Mouse (Mus musculus) neural tube, embryonic 13.5 days (tissue): ENCODE results near the gene Klc3. TPM values are rescaled to one million over a fixed set of nuclear protein-coding genes. Genes with fewer than 3 reads are reported as not detected.
A peak's percentile ranks its signal among the peaks of the same experiment; 100 is the strongest.

Experiments
- ATAC-seq: fragments of 200-750 bp; cut with Nextera tagmentation; 2 replicates; pipeline ENCODE4 v1.8.0; 2017; ENCODE audit warnings: low read depth, mild to moderate bottlenecking, moderate TSS enrichment, moderate library complexity
- H3K27ac ChIP-seq: fragments of 300-500 bp; sonication (generic); replicated peaks from 2 replicates; pipeline ENCODE4 v1.5.1; 2015; ENCODE audit warnings: moderate library complexity, mild to moderate bottlenecking, inconsistent platforms
- H3K27me3 ChIP-seq: fragments of 300-500 bp; sonication (generic); 2 replicates; pipeline ENCODE4 v1.6.1; 2015; ENCODE audit warnings: mild to moderate bottlenecking, inconsistent platforms
- H3K36me3 ChIP-seq: fragments of 300-500 bp; sonication (generic); 2 replicates; pipeline ENCODE4 v1.6.1; 2015; ENCODE audit warnings: mild to moderate bottlenecking, inconsistent platforms
- H3K4me1 ChIP-seq: fragments of 300-500 bp; sonication (generic); replicated peaks from 2 replicates; pipeline ENCODE4 v1.6.1; 2015; ENCODE audit warnings: inconsistent platforms
- H3K4me2 ChIP-seq: fragments of 300-500 bp; sonication (generic); 2 replicates; pipeline ENCODE4 v1.6.1; 2015; ENCODE audit warnings: inconsistent platforms, mild to moderate bottlenecking, moderate library complexity
- H3K4me3 ChIP-seq: fragments of 300-500 bp; sonication (generic); 2 replicates; pipeline ENCODE4 v1.5.1; 2015; ENCODE audit warnings: mild to moderate bottlenecking, inconsistent platforms
- H3K9ac ChIP-seq: fragments of 300-500 bp; sonication (generic); 2 replicates; pipeline ENCODE4 v1.6.1; 2015; ENCODE audit warnings: moderate library complexity, mild to moderate bottlenecking, inconsistent platforms
- H3K9me3 ChIP-seq: fragments of 300-500 bp; sonication (generic); 2 replicates; pipeline ENCODE4 v1.6.1; 2016; ENCODE audit warnings: inconsistent platforms
- WGBS: fragments of 180-500 bp; shearing (Covaris S2); methylation state at CpG from one replicate; pipeline ENCODE4 v1.1.7; 2015; 5-methylcytosine and 5-hydroxymethylcytosine counted together
- microRNA counts: library from miRNA; unstranded; fragments of <30 nt; microRNA quantifications from one replicate; lab custom pipeline; 2016
- microRNA-seq: library from miRNA; unstranded; fragments of <30 nt; microRNA quantifications from one replicate; pipeline ENCODE4, GENCODE M21; 2016
- polyA plus RNA-seq: library from polyadenylated mRNA; unstranded; fragments of >200 nt; fragmentation: Nextera tagmentation; extraction: Ambion mirVana; gene quantifications from 2 replicates; pipeline ENCODE4 v1.2.1, GENCODE M21; 2015

The Klc3 gene
- polyA plus RNA-seq, 1 experiment from 2014 or later: 5.3 TPM

GRCm38 (mm10) chr7:19357381-19358375, 46.2 kb downstream of the Klc3 start:
- ATAC-seq: no peak
- H3K9me3 ChIP-seq: no peaks in the 10 kb centered on the region

GRCm38 (mm10) chr7:19356311-19356710, 47.6 kb downstream of the Klc3 start:
- no peak for ATAC-seq
- H3K9ac ChIP-seq: no peak overlapping the region
- no peak overlapping the region for H3K27ac ChIP-seq
- peaks cover 61% of the 10 kb centered on the region for H3K36me3 ChIP-seq
- WGBS: 71% methylated on average over 10 of the region's 10 CpGs
- H3K4me2 ChIP-seq: no peak overlapping the region
- no peaks in the 10 kb centered on the region for H3K27me3 ChIP-seq
- H3K4me3 ChIP-seq: no peak overlapping the region
- no peaks in the 10 kb centered on the region for H3K9me3 ChIP-seq
- H3K4me1 ChIP-seq: peaks cover 27% of the 10 kb centered on the region

More at GRCm38 (mm10) chr7:19357381-19358375, 46.2 kb downstream of the Klc3 start:
- Histone ChIP-seq H3K4me3 (no peak overlapping the region; the same call in 1 of the 2 replicates), H3K4me1 (peaks cover 37% of the 10 kb centered on the region), H3K9ac (peak overlapping the region; percentile 83; the same call in 1 of the 2 replicates), H3K27ac (no peak overlapping the region), H3K4me2 (peak overlapping the region; percentile 95), H3K27me3 (peaks cover 11% of the 10 kb centered on the region; the same call in 1 of the 2 replicates), H3K36me3 (peaks cover 48% of the 10 kb centered on the region)
- WGBS: 92% methylated on average over 25 of the region's 25 CpGs

GRCm38 (mm10) chr7:19354991-19355390, 48.9 kb downstream of the Klc3 start:
- Histone ChIP-seq H3K27ac (no peak overlapping the region), H3K9ac (no peak overlapping the region), H3K4me2 (no peak overlapping the region), H3K9me3 (no peaks in the 10 kb centered on the region), H3K36me3 (peaks cover 72% of the 10 kb centered on the region), H3K4me3 (no peak overlapping the region), H3K27me3 (no peaks in the 10 kb centered on the region), H3K4me1 (peaks cover 14% of the 10 kb centered on the region)
- ATAC-seq: no peak
- WGBS: 90% methylated on average over 5 of the region's 5 CpGs

GRCm38 (mm10) chr7:19350221-19350620, 53.7 kb downstream of the Klc3 start:
- H3K9ac ChIP-seq: no peak overlapping the region
- WGBS: 93% methylated on average over 8 of the region's 8 CpGs
- no peak overlapping the region for H3K4me2 ChIP-seq
- no peak for ATAC-seq
- H3K36me3 ChIP-seq: peaks cover 69% of the 10 kb centered on the region
- no peak overlapping the region for H3K27ac ChIP-seq
- peaks cover 11% of the 10 kb centered on the region for H3K4me1 ChIP-seq
- no peaks in the 10 kb centered on the region for H3K27me3 ChIP-seq
- no peaks in the 10 kb centered on the region for H3K9me3 ChIP-seq
- H3K4me3 ChIP-seq: no peak overlapping the region

- H3K27ac ChIP-seq: no peak overlapping the region
- no peak for ATAC-seq
- H3K36me3 ChIP-seq: peaks cover 60% of the 10 kb centered on the region
- WGBS: 92% methylated on average over 13 of the region's 13 CpGs
- H3K4me3 ChIP-seq: no peak overlapping the region
- H3K27me3 ChIP-seq: no peaks in the 10 kb centered on the region
- no peak overlapping the region for H3K9ac ChIP-seq
- H3K9me3 ChIP-seq: no peaks in the 10 kb centered on the region
- peaks cover 15% of the 10 kb centered on the region for H3K4me1 ChIP-seq
- no peak overlapping the region for H3K4me2 ChIP-seq
Observed at GRCm38 (mm10) chr7:19349188-19349915, 54.6 kb downstream of the Klc3 start.

- Histone ChIP-seq H3K27me3 (peaks cover 20% of the 10 kb centered on the region), H3K27ac (peak overlapping the region; percentile 86), H3K4me2 (peak overlapping the region; percentile 88), H3K9ac (peak overlapping the region; percentile 76), H3K36me3 (peaks cover 21% of the 10 kb centered on the region), H3K4me3 (peak overlapping the region; percentile 57), H3K4me1 (peaks cover 37% of the 10 kb centered on the region), H3K9me3 (no peaks in the 10 kb centered on the region)
- WGBS: under 1% methylated on average over 31 of the region's 31 CpGs
- ATAC-seq: peak; percentile 95
Observed at GRCm38 (mm10) chr7:19344938-19345471, 58.9 kb downstream of the Klc3 start.

MicroRNA genes within 50 kb of the gene (microRNA counts, 519-probe panel; counts per million panel counts)
- not detected for microRNA mmu-miR-343 (lab: Ali Mortazavi, UCI)

Small RNAs within 50 kb of the gene (microRNA-seq; reads per million reads assigned to microRNA genes)
- gene Mir343: not detected

Other genes with a start within 250 kb of the Klc3 start
- gene Gipr, start 238.0 kb downstream of the Klc3 start, polyA plus RNA-seq: 1.3 and 1.4 TPM in 2 replicates
- gene Eml2, start 227.7 kb downstream of the Klc3 start, polyA plus RNA-seq: 6.8 and 8.1 TPM in 2 replicates
- 2.0 and 2.6 TPM in 2 replicates for gene Gpr4, start 191.6 kb downstream of the Klc3 start, polyA plus RNA-seq
- gene Opa3, start 175.8 kb downstream of the Klc3 start, polyA plus RNA-seq: 38.7 and 39.9 TPM in 2 replicates
- gene Vasp, start 132.3 kb downstream of the Klc3 start, polyA plus RNA-seq: 41.2 and 46.3 TPM in 2 replicates
- 0.41 and 0.59 TPM in 2 replicates for gene Ppm1n, start 124.0 kb downstream of the Klc3 start, polyA plus RNA-seq
- gene Rtn2, start 121.5 kb downstream of the Klc3 start, polyA plus RNA-seq: 103 and 117 TPM in 2 replicates
- gene Fosb, start 94.1 kb downstream of the Klc3 start, polyA plus RNA-seq: 0.06 and 0.19 TPM in 2 replicates
- 90.7 and 96.1 TPM in 2 replicates for gene Ercc1, start 59.3 kb downstream of the Klc3 start, polyA plus RNA-seq
- 19.8 and 21.1 TPM in 2 replicates for gene Cd3eap, start 44.6 kb downstream of the Klc3 start, polyA plus RNA-seq
- 1.2 and 3.4 TPM in 2 replicates for gene Ppp1r13l, start 44.4 kb downstream of the Klc3 start, polyA plus RNA-seq
- 18.6 and 20.5 TPM in 2 replicates for gene Ercc2, start 22.1 kb downstream of the Klc3 start, polyA plus RNA-seq
- gene Ckm, start 672 bp upstream of the Klc3 start, polyA plus RNA-seq: 1.1 and 1.3 TPM in 2 replicates
- 14.9 and 16.1 TPM in 2 replicates for gene Mark4, start 54.7 kb upstream of the Klc3 start, polyA plus RNA-seq
- gene Exoc3l2, start 59.2 kb upstream of the Klc3 start, polyA plus RNA-seq: 0.32 and 0.52 TPM in 2 replicates
- gene Bloc1s3, start 104.3 kb upstream of the Klc3 start, polyA plus RNA-seq: 3.5 and 3.6 TPM in 2 replicates
- gene Trappc6a, start 104.3 kb upstream of the Klc3 start, polyA plus RNA-seq: 46.4 and 49.0 TPM in 2 replicates
- gene Nkpd1, start 113.7 kb upstream of the Klc3 start, polyA plus RNA-seq: 0.14 TPM in 1 of 2 replicates, not detected in the other
- 32.7 and 36.5 TPM in 2 replicates for gene Ppp1r37, start 159.0 kb upstream of the Klc3 start, polyA plus RNA-seq
- 0.40 TPM in 1 of 2 replicates, not detected in the other for gene Zfp296, start 173.2 kb upstream of the Klc3 start, polyA plus RNA-seq
- 153 and 159 TPM in 2 replicates for gene Gemin7, start 173.5 kb upstream of the Klc3 start, polyA plus RNA-seq
- 52.9 and 61.6 TPM in 2 replicates for gene Clasrp, start 200.4 kb upstream of the Klc3 start, polyA plus RNA-seq
- 5.6 and 6.6 TPM in 2 replicates for gene Relb, start 225.3 kb upstream of the Klc3 start, polyA plus RNA-seq